Mouse (Mus musculus): ENCODE results near the gene Il27ra.
"Not testable (repeated sequence)": the region's sequence is repeated elsewhere in the genome, so short reads cannot be mapped to it uniquely, and the experiment has no call there.

Il27ra gene

GRCm38 (mm10) chr8:84021569-84021968 is 20.8 kb downstream of the Il27ra start:
- DNase-seq (ENCODE audit: low spot score in 2 of 2): no peak

GRCm38 (mm10) chr8:84021096-84021495 is 21.3 kb downstream of the Il27ra start, which contains the start of gene Palm3:
Gene Palm3 (plus strand): TSS chr8:84021471.
- DNase-seq (ENCODE audit: low spot score in 2 of 2): no peak

GRCm38 (mm10) chr8:84019738-84020137 is 22.7 kb downstream of the Il27ra start:
- no peak for DNase-seq (ENCODE audit: low spot score in 2 of 2)

DNA sequence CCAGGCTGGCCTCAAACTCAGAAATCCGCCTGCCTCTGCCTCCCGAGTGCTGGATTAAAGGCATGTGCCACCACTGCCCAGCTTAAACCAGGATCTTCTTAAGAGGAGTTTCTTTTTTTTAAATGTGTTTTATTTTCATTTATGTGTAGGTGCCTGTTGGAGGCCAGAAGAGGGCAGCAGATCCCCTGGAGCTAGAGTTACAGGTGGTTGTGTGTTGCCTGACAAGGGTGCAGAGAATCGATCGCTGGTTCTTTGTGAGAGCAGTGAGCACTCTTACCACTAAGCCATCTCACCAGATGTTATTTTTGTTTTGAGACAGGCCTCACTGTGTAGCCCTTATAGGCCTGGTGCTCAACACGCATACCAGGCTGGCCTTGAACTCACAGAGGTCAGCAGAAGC is 26.6 kb downstream of the Il27ra start:
- DNase-seq (ENCODE audit: low spot score in 2 of 2): no peak

GRCm38 (mm10) chr8:84012499-84013165 is 29.8 kb downstream of the Il27ra start:
- no peak for DNase-seq (ENCODE audit: low spot score in 2 of 2)

- no peak for DNase-seq (ENCODE audit: low spot score in 2 of 2)
Observed at GRCm38 (mm10) chr8:84011705-84012498, 30.5 kb downstream of the Il27ra start, which contains the start of gene 2210011C24Rik. Gene 2210011C24Rik (minus strand): TSS chr8:84012171.

DNA sequence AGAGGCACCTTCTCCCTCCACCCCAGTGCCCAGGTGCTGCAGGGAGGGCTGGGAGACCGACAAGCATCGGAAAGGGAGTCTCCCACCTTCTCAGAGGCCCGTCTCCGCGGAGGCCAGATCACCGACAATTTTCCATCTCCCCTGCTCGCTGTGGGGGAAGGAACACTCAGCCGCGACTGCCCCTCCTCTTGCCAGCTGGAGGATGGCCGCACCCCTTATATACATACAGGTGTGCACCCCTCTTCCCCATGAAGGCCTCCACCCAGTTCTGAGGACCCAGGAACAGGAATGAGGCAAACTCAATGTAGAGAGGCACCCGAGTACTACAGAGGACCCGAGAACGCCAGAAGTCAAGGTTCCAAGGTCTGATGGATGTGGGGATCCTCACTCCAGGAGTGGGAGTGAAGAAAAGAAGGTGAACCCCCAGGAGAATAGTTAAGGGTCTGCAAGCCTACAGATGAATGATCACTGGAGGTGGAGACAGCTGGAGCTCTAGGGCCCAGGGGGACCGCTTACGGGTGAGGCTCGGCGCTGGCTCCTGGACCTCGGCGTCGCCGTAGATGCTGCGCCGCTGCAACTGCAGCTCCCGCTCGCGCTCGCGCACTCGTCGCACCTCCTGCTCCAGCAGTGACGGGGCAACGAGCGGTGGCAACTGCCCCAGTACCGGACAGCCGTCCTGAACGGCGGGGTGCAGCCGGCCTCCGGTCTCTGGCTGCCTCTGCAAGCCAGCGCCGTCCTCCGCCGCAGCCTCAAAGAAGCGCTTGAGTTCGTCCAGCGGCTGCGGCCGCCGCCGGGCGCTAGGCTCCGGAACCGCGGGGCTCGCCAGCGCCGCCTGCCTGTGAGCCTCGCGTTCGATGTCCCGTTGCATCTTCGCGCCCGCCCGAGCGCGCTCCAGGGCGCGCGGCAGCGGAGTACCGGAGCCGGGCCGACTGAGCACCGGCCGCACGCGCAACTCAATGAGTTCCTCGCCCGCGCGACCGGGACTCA is 31.5 kb downstream of the Il27ra start:
- DNase-seq (ENCODE audit: low spot score in 2 of 2): peak in 1 of 2 experiments; percentile 70

- peak in 1 of 2 experiments; percentile 80 for DNase-seq (ENCODE audit: low spot score in 2 of 2)
Observed at GRCm38 (mm10) chr8:84009876-84010275, 32.5 kb downstream of the Il27ra start.

DNA sequence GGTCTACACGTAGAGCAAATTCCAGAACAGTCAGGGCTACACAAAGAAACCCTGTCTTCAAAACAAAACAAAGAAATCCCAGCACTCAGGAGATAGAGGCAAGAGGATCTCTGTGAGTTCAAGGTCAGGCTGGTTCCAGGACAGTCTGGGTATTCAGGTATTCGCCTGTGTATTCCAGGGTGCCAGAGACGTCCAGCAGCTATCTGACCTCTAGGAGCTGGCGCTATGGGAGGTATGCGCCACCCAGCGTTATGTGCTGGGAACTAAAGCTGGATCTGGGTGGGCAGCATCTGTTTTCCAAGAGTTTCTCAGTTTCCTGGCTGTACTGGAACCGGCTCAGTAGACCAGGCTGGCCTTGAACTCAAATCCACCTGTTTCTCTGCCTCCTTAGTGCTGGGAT is 34.0 kb downstream of the Il27ra start:
- DNase-seq (ENCODE audit: low spot score in 2 of 2): no peak

GRCm38 (mm10) chr8:84005502-84005901 is 36.9 kb downstream of the Il27ra start:
- not testable (repeated sequence) for DNase-seq (ENCODE audit: low spot score in 2 of 2)

- peak; percentile 90 to 91 for DNase-seq (ENCODE audit: low spot score in 2 of 2)
Observed at GRCm38 (mm10) chr8:84004533-84005201, 37.7 kb downstream of the Il27ra start.

- no peak for DNase-seq (ENCODE audit: low spot score in 2 of 2)
Observed at GRCm38 (mm10) chr8:84003612-84004246, 38.7 kb downstream of the Il27ra start.

DNA sequence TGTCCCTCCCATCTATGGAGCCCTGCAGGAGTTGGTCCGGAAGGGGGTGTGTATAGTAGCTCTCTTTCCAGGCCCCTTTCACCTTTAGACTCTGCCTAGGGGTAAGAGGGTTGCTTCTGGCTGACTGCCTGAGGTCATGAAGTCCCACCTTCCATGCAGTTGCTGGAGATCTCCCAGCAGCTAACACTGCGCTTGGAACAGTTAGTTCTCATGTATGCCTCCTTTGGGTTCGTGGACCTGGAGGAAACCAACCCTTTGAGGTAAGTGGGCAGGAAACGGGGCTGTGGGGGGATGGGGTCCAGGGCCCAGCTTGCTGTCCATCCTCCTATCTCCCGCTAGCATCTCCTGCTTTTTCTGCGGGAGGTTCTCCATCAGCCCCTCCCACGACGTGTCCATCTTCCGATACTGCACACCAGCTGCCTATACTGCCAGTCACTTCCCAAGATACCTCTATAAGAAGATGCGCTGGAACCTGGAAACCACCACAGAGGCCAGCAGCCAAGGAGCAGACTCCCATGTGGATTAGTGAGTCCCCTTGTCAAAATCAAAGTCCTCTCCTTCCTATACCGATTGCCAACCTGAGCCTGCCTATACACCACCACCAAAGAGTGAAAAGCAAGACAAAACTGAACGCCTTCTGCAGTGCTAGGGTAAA is 39.3 kb downstream of the Il27ra start:
- no peak for DNase-seq (ENCODE audit: low spot score in 2 of 2)

- DNase-seq (ENCODE audit: low spot score in 2 of 2): no peak
Observed at GRCm38 (mm10) chr8:84001281-84002000, 40.9 kb downstream of the Il27ra start, which contains the start of gene 1700067K01Rik. Gene 1700067K01Rik (plus strand): TSS chr8:84001502.

- DNase-seq (ENCODE audit: low spot score in 2 of 2): no peak
Observed at GRCm38 (mm10) chr8:83999825-84000224, 42.6 kb downstream of the Il27ra start.

GRCm38 (mm10) chr8:83999057-83999705 is 43.2 kb downstream of the Il27ra start:
- no peak for DNase-seq (ENCODE audit: low spot score in 2 of 2)

- DNase-seq (ENCODE audit: low spot score in 2 of 2): peak in 1 of 2 experiments; percentile 64
Observed at GRCm38 (mm10) chr8:83998231-83999056, 43.9 kb downstream of the Il27ra start.
